Mouse (Mus musculus) spleen, embryonic (tissue): Measurements from ENCODE around the gene Cbarp.

Source experiments
- CTCF ChIA-PET: fragments of 350-600 bp; sonication (Branson Sonifier 250); formaldehyde crosslinking; loops from one replicate; lab custom pipeline; 2022; lab: Charles Lee

Cbarp gene

DNA sequence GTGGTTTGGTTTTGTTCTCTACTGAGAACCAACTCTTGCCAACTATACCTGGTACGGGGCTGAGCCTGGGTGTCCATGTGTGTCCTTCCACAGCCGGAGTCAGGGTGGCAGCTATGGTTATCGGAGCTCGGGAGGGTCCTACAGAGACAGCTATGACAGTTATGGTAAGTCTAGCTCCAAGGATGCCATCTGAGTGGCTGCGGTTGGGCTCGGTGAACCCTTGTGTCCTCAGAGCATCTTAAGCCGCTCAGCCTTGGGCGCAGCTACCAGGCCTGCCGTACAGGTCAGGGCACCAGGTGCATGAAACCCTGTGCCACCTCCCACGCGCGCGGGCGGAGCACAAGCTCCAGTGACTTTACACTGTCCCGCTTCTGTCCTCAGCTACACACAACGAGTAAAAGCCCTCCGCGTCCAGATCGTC is 30.0 kb upstream of the Cbarp start:
- CTCF ChIA-PET: no interaction called here

- CTCF ChIA-PET: interaction anchor here (0.7 to 1.5 kb wide), 2 partner anchors 26 to 41 kb away, joined by 8 to 11 read pairs; no protein-coding TSS in a partner anchor
Measured at GRCm38 (mm10) chr10:80170052-80170451, 29.4 kb upstream of the Cbarp start.

- CTCF ChIA-PET: interaction anchor here (0.7 to 1.5 kb wide), 2 partner anchors 26 to 41 kb away, joined by 8 to 11 read pairs; no protein-coding TSS in a partner anchor
Measured at GRCm38 (mm10) chr10:80169651-80170050, 29.0 kb upstream of the Cbarp start.

GRCm38 (mm10) chr10:80169070-80169469 is 28.4 kb upstream of the Cbarp start:
- CTCF ChIA-PET: interaction anchor here (1.5 kb wide), 1 partner anchor 25 kb away, joined by 11 read pairs; no protein-coding TSS in a partner anchor

GRCm38 (mm10) chr10:80168038-80168661 is 27.5 kb upstream of the Cbarp start:
- CTCF ChIA-PET: interaction anchor here (0.6 to 1.3 kb wide), 5 partner anchors 20 to 479 kb away, joined by 4 to 6 read pairs (median 4); no protein-coding TSS in a partner anchor

DNA sequence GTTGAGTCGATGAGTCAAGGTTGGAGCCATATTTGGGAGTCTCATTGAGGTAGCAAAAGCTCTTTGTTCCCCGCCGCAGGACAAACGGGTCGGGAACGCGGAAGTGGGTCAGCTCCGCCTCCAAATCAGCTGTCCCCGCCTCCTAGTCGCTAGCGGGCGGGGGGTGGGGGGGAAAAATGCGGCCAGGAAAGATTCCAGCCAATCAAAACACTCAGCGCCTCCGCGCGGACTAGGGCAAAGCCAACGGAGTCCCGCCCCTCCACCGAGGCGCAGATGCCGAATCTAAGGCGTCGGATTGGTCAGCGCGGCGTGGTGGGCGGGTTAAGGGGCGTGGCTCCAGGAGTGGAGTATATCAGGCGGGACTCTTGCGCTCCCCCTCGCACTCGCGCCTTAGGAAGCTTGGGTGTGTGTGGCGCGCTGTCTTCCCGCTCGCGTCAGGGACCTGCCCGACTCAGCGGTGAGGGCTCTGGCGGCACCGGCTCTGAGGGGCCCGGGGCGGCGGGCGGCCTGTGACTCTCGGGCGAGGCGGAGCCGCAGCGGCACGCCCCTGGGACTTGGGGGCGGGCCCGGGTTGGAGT is 26.9 kb upstream of the Cbarp start:
- CTCF ChIA-PET: interaction anchor here (0.5 to 1.3 kb wide), 4 partner anchors 20 to 178 kb away, joined by 3 to 4 read pairs (median 3); no protein-coding TSS in a partner anchor

DNA sequence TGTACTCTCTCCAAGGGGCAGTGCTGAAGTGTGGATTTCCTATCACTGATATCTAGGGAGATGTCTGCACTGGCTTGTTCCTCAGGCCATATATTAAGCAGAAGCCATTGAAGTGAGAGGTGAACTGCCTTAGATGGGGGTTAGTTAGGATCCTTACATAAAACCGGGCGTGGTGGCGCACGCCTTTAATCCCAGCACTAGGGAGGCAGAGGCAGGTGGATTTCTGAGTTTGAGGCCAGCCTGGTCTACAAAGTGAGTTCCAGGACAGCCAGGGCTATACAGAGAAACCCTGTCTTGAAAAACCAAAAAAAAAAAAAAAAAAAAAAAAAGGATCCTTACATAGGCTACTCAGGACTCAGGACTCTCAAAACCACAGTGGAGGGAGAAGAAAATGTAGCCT is 25.5 kb upstream of the Cbarp start:
- CTCF ChIA-PET: interaction anchor here (0.5 to 1.1 kb wide), 2 partner anchors 8 to 25 kb away, joined by 3 to 5 read pairs; no protein-coding TSS in a partner anchor

DNA sequence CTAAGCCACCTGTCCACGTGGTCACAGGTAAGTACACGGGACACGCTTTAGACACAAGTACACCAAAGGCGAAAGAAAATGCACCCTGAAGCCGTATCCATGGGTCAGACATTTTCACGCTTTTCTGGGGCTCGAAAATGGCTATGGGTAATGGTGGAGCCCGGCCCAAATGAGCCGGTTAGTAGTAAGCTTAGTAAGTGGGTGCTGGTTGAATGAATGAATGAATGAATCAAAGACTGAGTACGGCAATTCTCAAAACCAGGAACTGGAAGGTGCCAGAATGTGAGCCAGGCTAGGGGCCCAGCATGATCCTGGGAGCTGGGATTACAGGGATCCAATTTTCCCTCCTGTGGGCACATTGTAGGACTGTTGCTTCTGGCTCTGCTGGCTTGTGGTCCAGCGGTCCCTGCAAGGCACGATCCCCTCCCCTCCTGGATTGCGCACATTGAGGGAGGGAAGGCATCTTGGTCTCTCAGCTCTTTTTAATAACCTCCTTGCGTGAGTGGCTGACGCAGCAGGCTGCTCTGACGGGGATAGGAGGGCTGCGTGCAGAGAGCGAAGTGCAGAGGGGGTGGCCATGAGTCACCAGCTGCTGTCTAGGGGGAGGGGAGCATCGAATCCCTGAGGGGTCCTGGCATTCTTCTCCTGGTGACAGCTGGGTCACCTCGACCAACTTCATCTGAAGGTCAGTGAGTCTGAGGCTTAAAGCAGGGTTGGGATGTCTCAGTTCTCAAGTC is 24.9 kb upstream of the Cbarp start, which contains the start of gene Cirbp:
Gene Cirbp, plus strand, starts transcription at position 594 of the 737 bp plus-strand sequence.
- CTCF ChIA-PET: interaction anchor here (0.5 to 2.4 kb wide), 2 partner anchors 19 to 25 kb away, joined by 3 to 23 read pairs; no protein-coding TSS in a partner anchor

- CTCF ChIA-PET: interaction anchor here (2.4 kb wide), 1 partner anchor 19 kb away, joined by 23 read pairs; no protein-coding TSS in a partner anchor
Measured at GRCm38 (mm10) chr10:80164998-80165344, 24.3 kb upstream of the Cbarp start.

DNA sequence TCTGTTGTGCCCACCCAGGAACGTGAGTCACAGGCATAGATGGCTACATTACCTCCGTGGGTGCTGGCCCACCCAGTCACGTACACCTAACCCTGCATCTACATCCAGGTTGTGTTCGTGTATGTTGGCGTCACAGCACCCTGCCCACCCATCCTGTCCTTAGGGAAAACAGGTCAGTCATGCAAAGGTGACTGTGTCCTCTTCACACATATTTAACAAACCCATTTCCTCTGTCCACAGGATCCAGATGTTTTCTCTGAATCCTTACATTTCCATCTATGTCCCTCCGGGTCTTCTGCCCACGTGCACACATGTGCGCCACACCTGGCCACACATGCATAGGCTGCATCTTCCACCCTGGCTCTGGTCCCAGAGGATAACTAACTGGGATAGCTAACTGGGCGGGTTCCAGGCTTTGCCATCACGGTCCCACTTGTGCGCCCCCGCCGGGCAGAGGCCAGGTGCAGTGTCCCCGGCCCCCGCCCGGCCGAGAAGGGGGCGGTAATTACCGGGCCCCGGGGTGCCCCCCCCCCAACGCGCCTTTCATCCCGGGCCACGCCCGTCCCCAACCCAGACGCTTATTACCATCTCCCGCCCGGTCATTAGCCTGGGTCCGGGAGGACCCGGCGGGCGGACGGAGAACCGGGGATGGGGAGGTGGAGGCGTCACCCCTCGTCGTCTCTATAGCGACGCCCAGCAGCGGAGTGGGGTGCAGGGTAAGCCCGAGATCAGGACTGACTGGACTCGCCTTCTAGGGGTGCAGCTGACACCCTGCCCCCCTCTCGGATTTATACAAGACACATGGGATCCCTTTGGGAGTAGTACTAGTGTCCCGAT is 23.7 kb upstream of the Cbarp start:
- CTCF ChIA-PET: interaction anchor here (0.6 to 2.4 kb wide), 2 partner anchors 18 to 335 kb away, joined by 5 to 23 read pairs; no protein-coding TSS in a partner anchor

DNA sequence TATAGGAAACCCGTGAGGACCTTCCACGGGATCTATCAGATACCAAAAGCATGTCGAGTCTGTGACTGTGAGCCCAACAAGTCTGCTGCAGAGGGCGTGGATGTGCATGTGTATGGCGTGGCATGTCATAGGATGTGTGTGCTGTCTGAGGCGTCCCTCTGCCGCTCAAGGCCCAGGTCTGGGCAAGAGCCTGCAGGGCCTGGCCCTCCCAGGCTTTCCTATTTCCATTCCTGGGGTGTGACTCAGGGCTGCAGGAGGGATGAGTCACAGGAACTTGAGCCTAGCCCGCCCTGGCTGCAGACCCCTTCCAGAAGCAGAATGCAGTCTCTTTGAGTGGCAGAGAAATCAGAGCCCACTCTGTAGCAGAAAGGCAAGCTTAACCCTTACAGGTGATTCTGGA is 23.1 kb upstream of the Cbarp start:
- CTCF ChIA-PET: interaction anchor here (0.6 to 2.4 kb wide), 2 partner anchors 17 to 335 kb away, joined by 5 to 23 read pairs; no protein-coding TSS in a partner anchor

DNA sequence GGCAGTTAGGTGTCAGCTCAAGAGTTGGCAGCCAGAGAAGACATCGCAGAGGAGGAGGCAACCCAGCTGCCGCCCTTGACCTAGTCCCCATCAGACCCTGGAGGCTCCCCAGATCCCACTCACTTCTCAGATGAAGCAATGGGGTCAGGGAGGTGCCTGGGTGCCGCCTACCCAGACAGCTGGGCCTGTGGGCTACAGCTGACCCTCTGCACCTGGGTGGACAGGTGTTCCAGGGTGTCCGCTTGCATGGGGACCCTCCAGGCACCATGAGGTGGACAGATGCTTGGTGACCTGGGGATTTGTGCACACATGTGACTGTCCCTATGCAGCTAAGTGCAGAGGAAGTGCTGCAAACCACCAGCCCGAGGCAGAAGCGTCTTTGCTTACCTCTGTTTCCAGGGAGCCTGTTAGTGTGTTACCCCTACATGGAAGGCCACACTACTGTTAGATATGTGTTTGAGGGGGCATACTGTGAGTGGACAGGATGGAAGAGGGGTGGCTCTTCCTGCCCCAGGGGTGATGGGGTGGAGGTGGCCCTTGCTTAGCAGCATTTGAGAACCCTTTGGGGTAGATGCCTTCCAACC is 22.2 kb upstream of the Cbarp start:
- CTCF ChIA-PET: interaction anchor here (0.7 to 2.0 kb wide), 2 partner anchors 9 to 20 kb away, joined by 3 to 5 read pairs; no protein-coding TSS in a partner anchor

- CTCF ChIA-PET: interaction anchor here (1.4 to 2.0 kb wide), 2 partner anchors 11 to 19 kb away, joined by 5 read pairs; no protein-coding TSS in a partner anchor
Measured at GRCm38 (mm10) chr10:80162243-80162608, 21.6 kb upstream of the Cbarp start.

DNA sequence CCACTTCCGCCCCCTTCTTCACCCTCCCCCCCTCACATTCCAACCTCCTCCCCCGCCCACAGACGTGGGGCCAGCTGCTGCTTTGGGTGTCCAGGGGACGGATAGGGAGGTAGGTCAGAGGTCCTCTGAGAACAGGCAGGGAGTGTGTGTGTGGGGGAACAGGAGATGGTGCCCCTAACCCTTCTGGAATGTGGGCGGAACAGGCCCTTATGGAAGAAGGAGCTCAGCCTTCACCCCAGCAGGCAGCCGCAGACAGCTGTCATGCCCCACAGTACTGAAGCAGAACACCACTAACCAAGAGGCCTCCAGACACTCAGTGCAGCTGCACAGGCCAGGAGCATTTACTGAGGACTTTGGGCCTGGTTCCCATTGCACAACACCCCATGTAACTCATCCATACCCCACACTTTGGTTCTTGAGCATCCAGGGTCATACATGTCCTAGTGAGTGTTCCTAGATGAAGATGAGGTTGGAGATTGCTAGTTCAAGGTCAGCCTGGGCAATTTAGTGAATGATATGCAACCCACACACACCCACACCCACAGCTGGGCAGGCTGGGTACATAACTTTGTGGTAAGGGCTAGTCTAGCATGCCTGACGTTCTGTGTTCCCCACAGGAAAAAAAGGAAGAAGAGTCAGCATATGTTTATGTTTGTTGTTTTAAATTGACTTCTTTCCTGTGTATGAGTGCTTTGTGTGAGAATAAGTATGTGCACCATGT is 21.0 kb upstream of the Cbarp start:
- CTCF ChIA-PET: interaction anchor here (1.4 to 2.0 kb wide), 2 partner anchors 10 to 19 kb away, joined by 5 read pairs; no protein-coding TSS in a partner anchor

DNA sequence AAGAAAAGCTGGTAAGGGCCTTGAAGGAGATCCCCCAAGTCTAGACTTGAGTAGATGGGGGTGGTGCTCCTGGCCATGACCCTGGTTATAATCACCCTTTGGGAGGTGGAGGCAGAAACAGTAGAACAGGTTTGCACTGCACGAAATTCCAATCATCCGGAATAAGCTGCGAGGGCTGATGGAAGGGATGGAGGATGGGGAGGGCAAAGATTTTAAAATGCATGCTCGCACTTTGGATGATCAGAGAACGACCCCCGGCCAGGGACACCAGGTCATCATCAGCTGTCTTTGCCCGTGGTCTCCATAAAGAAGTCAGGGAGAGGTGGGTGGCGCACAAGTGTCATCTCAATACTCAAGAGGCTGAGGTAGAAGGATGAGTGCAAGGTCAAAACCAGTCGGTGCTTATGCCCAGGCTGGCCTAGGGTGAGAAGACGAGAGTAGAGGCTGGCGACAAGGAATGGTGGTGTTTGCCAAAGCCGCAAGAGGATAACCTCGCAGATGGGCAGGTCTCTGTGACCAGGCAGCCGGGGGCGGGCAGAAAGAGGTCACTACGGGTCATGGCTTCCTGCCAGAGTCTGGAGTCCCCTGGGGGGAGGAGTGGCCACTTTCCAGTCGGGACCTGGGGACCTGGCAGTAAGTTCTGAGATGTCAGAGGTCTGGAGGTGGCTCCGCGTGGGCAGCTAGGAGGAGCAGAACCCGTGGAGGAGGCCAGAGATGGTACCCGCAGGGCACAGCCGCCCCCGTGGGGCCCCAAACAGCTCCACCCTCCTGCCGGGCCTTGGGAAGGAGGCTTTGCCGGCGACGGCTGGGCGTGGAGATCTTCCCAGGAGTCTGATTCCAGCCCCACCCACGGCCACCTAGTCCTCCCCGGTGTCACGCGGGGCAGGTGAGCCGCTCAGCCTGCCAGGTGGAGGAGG is 20.1 kb upstream of the Cbarp start:
- CTCF ChIA-PET: interaction anchor here (0.6 to 1.4 kb wide), 2 partner anchors 9 to 769 kb away, joined by 3 to 5 read pairs; partner anchors contain the start of gene Gadd45b

DNA sequence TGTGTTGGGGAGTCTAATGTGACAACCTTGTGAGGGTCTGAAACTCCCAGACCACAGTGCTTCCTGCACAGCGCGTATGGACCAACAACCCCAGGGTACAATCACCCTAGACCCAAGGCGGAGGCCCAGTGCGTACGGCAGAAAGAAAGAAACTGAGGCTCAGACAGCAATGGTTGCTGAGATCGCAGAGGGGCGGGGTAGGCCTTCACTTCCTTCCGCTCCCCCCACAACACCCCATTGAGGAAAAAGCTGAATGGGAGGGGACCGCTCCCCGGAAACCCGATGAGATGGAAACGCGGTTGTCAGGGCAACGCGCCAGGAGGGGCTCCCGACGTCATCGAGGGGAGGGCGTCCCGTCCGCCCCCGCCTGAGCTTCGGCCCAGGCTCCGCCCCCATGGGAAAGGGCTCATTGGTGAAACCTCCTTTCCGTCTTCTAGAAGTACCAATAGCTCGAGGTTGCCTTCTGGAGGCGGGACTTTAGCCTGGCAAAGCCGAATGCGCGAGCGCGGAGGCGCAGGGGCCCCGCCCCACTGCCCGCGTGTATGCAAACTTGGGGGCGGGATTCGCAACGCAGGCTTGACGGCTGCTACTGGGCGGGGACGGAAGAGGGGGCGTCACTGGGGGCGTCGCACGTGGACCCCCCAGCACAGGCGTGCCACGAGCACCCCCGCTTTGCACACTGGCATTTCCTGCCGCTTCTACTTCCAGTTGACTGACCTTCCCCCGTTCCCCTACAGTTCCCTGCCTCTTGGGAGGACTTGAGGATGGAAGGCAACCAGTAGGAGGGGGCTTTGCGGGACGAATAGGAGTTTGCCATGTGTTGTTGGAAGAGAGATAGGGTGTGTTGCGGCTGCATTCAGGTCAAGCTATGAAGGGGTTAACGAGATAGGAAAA is 19.2 kb upstream of the Cbarp start:
- CTCF ChIA-PET: interaction anchor here (0.6 kb wide), 1 partner anchor 770 kb away, joined by 3 read pairs; the partner anchor contains the start of gene Gadd45b

DNA sequence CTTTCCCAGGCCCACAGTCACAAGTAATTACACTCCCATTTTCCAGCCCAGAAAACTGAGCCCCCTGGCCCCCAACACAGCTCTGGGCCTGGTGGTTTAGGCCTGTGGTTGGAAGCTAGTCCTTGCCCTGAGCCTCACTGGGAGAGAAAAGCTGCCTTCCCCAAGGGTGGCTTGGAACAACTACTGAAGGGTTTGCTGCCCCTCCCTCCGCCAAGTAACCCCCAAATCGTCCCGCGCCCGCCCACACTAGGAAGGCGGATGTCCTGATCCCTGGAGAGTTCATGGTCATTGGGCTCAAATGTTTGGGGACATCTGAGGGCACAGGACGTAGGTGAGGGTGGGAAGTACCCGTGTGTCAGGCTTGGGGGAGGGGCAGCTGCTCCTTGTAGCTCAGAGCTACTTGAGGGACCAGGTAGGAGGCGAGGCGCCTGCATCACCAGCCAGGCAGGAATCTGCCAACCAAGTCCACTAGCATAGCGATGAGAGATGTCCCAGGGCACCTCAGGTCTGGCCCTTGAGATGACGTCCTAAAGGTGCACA is 18.5 kb upstream of the Cbarp start:
- CTCF ChIA-PET: interaction anchor here (1.3 kb wide), 1 partner anchor 8 kb away, joined by 5 read pairs; no protein-coding TSS in a partner anchor
